Mouse (Mus musculus): ENCODE results near the gene Gm867.

DNA sequence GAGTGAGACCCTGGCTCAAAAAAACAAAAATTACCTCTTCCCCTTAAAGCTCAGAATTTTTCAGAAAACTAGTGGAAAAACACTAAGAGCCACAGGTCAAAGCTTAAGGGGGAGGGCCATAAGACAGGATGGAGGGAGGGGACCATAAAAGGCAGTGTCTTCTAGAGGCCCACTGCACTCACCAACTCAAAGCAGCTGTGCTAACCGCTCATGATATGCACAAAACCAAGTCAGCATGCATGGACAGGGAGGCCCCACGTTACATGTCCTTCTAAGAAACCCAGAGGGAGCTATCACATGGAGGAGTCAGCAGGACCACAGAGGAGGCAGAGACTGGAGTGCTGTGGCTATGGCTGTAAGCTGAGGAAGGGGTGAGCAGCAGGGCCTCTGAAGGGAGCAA, 29.8 kb downstream of the Gm867 start:
- TF ChIP-seq CTCF (IDR thresholded peaks at IDR 0.05; ENCODE audit: extremely low read depth, insufficient read depth, insufficient read length, insufficient replicate concordance) = no peak
- TF ChIP-seq POLR2A (IDR thresholded peaks at IDR 0.05; ENCODE audit: low read depth, low read length) = no peak
